ENCODE assay signal across 8 mouse cellular contexts in genomic region chr14:87463963-87464654, GRCm38 (mm10). TPM values are rescaled to one million over a fixed set of nuclear protein-coding genes. Genes with fewer than 3 reads are reported as not detected.
DNase-seq lines count a peak whose midpoint lies in the region; ATAC-seq and TF ChIP-seq lines count a peak whose summit lies in the region.

No protein-coding gene starts in this region.

- no peak overlapping the region for H3K9ac ChIP-seq in heart, postnatal 0 days (replicated peaks; ENCODE audit: low read depth, low read length)
- H3K9ac ChIP-seq in intestine, postnatal 0 days (ENCODE audit: low read depth, low read length): no peak overlapping the region
- H3K9ac ChIP-seq in midbrain, embryonic 14.5 days (replicated peaks; ENCODE audit: low read length): no peak overlapping the region

- H3K4me3 ChIP-seq in heart, postnatal 0 days (ENCODE audit: low read depth, low read length): no peak overlapping the region
- H3K4me3 ChIP-seq in intestine, postnatal 0 days (ENCODE audit: low read depth, low read length): no peak overlapping the region
- no peak overlapping the region for H3K4me3 ChIP-seq in midbrain, embryonic 14.5 days (replicated peaks; ENCODE audit: low read depth, low read length)
- H3K4me3 ChIP-seq in spleen, adult 2 months (ENCODE audit: extremely low read depth, insufficient read depth, insufficient read length): no peak overlapping the region

- no peak for TF ChIP-seq POLR2A in spleen, adult 2 months (IDR thresholded peaks at IDR 0.05; ENCODE audit: low read depth, low read length)

- no peaks in the 10 kb centered on the region for H3K27me3 ChIP-seq in heart, postnatal 0 days (ENCODE audit: control insufficient read depth, insufficient read depth, low read length)
- H3K27me3 ChIP-seq in intestine, postnatal 0 days (replicated peaks; ENCODE audit: control insufficient read depth, insufficient read depth, low read length): no peaks in the 10 kb centered on the region
- H3K27me3 ChIP-seq in midbrain, embryonic 14.5 days (ENCODE audit: control insufficient read depth, insufficient read depth, low read length): no peaks in the 10 kb centered on the region
- no peaks in the 10 kb centered on the region for H3K27me3 ChIP-seq in spleen, adult 2 months (ENCODE audit: control insufficient read depth, insufficient read depth, low read length)

- H3K27ac ChIP-seq in heart, postnatal 0 days (ENCODE audit: low read depth): no peak overlapping the region
- H3K27ac ChIP-seq in intestine, postnatal 0 days (ENCODE audit: low read depth, low read length): no peak overlapping the region
- H3K27ac ChIP-seq in midbrain, embryonic 14.5 days (replicated peaks; ENCODE audit: low read depth, low read length): peak overlapping the region; percentile 26; the same call in 1 of the 2 replicates
- no peak overlapping the region for H3K27ac ChIP-seq in spleen, adult 2 months (ENCODE audit: insufficient read depth, low read length)

- intact Hi-C loops in heart, postnatal 25 days (cut with DNase I): loop anchor here (5.0 to 10.0 kb wide), 2 partner anchors 811 to 1003 kb away; no protein-coding TSS in a partner anchor
- intact Hi-C loops in left cerebral cortex, postnatal 25 days (cut with DNase I): loop anchor here (1.0 to 10.0 kb wide), 4 partner anchors 811 to 1711 kb away; no protein-coding TSS in a partner anchor

- no peak for ATAC-seq in heart, postnatal 0 days (ENCODE audit: insufficient read depth, low read depth)
- peak; percentile 43; the same call in 1 of the 2 replicates for ATAC-seq in intestine, postnatal 0 days
- ATAC-seq in midbrain, embryonic 14.5 days (ENCODE audit: low FRiP score, low TSS enrichment): peak; percentile 53; the same call in 1 of the 2 replicates

- TF ChIP-seq EP300 in heart, postnatal 0 days (IDR thresholded peaks at IDR 0.05; ENCODE audit: low read depth): no peak

- peak; percentile 60 for DNase-seq in heart, postnatal 0 days (ENCODE audit: low spot score)
- DNase-seq in heart, postnatal 25 days (ENCODE audit: low spot score): no peak
- peak; percentile 87 to 92 for DNase-seq in cerebellum, postnatal 10 days
- peak; percentile 57 to 95 for DNase-seq in frontal cortex, adult 2 months (ENCODE audit: extremely low spot score in 1 of 2, low spot score in 1 of 2)
- peak; percentile 82 to 85 for DNase-seq in left cerebral cortex, postnatal 25 days (ENCODE audit: low spot score in 2 of 2)
- peak; percentile 93 for DNase-seq in midbrain, embryonic 14.5 days
- peak; percentile 8 to 58 for DNase-seq in spleen, adult 2 months (ENCODE audit: low read depth in 1 of 2, low spot score in 2 of 2)

- peak; percentile 89 for TF ChIP-seq CTCF in heart, postnatal 0 days (IDR thresholded peaks at IDR 0.05; ENCODE audit: low read depth)
- TF ChIP-seq CTCF in intestine, postnatal 0 days (IDR thresholded peaks at IDR 0.05; ENCODE audit: low read depth): peak; percentile 84
- TF ChIP-seq CTCF in spleen, adult 2 months (IDR thresholded peaks at IDR 0.05; ENCODE audit: extremely low read depth, insufficient read depth, insufficient read length, insufficient replicate concordance): peak; percentile 62; the same call in 1 of the 2 replicates

- WGBS in heart, postnatal 0 days: 30% methylated on average over 11 of the region's 11 CpGs
- WGBS in intestine, postnatal 0 days: 19% methylated on average over 11 of the region's 11 CpGs
- WGBS in midbrain, embryonic 14.5 days: 14% methylated on average over 11 of the region's 11 CpGs
- 42% methylated on average over 11 of the region's 11 CpGs for WGBS in spleen, adult 2 months

- 0 out of 2 replicates have a peak, but pooled peaks cover 5% of the 10 kb centered on the region for H3K36me3 ChIP-seq in heart, postnatal 0 days (replicated peaks; ENCODE audit: control insufficient read depth, insufficient read depth, low read length)
- no peaks in the 10 kb centered on the region for H3K36me3 ChIP-seq in intestine, postnatal 0 days (ENCODE audit: control insufficient read depth, insufficient read depth)
- no peaks in the 10 kb centered on the region for H3K36me3 ChIP-seq in midbrain, embryonic 14.5 days (ENCODE audit: control insufficient read depth, insufficient read depth, low read length)
- H3K36me3 ChIP-seq in spleen, adult 2 months (ENCODE audit: control insufficient read depth, insufficient read depth, low read length): no peaks in the 10 kb centered on the region

- no peak overlapping the region for H3K4me2 ChIP-seq in heart, postnatal 0 days (ENCODE audit: low read depth, low read length)
- no peak overlapping the region for H3K4me2 ChIP-seq in intestine, postnatal 0 days (replicated peaks; ENCODE audit: low read depth)
- H3K4me2 ChIP-seq in midbrain, embryonic 14.5 days (ENCODE audit: low read length): no peak overlapping the region

- no peaks in the 10 kb centered on the region for H3K4me1 ChIP-seq in heart, postnatal 0 days (ENCODE audit: control insufficient read depth, insufficient read depth)
- no peaks in the 10 kb centered on the region for H3K4me1 ChIP-seq in intestine, postnatal 0 days (replicated peaks; ENCODE audit: control insufficient read depth, insufficient read depth, low read length)
- peaks cover 3% of the 10 kb centered on the region; the same call in 1 of the 2 replicates for H3K4me1 ChIP-seq in midbrain, embryonic 14.5 days (ENCODE audit: control insufficient read depth, insufficient read depth, low read length)
- no peaks in the 10 kb centered on the region for H3K4me1 ChIP-seq in spleen, adult 2 months (ENCODE audit: control insufficient read depth, insufficient read depth, insufficient read length)

- no peaks in the 10 kb centered on the region for H3K9me3 ChIP-seq in heart, postnatal 0 days (replicated peaks; ENCODE audit: control insufficient read depth, low read length)
- H3K9me3 ChIP-seq in intestine, postnatal 0 days (ENCODE audit: control insufficient read depth): no peaks in the 10 kb centered on the region
- H3K9me3 ChIP-seq in midbrain, embryonic 14.5 days (ENCODE audit: control insufficient read depth, low read length): no peaks in the 10 kb centered on the region

RNA-seq across cellular contexts. Expression of gene Tdrd3, which starts 47.7 kb away (rescaled TPM):
- 13.4 and 22.4 TPM in 2 replicates for total RNA-seq in heart, postnatal 0 days (2014; rRNA removed; ENCODE audit: low replicate concordance)
- 13.8 and 14.5 TPM in 2 replicates for polyA plus RNA-seq in heart, postnatal 0 days (2015; fragmentation: Nextera tagmentation; extraction: Ambion mirVana)
- 10 to 100 TPM; 24.9 to 25.3 TPM for total RNA-seq in heart, postnatal 25 days (2021)
- 24.0 and 25.5 TPM in 2 replicates for polyA plus RNA-seq in frontal cortex, adult 2 months (2012; rRNA removed)
- polyA plus RNA-seq in intestine, postnatal 0 days (2015; fragmentation: Nextera tagmentation; extraction: Ambion mirVana): 8.6 and 8.7 TPM in 2 replicates
- total RNA-seq in left cerebral cortex, postnatal 25 days (2021): 10 to 100 TPM; 24.3 to 25.0 TPM
- 38.4 and 53.8 TPM in 2 replicates for polyA plus RNA-seq in midbrain, embryonic 14.5 days (2014; fragmentation: Nextera tagmentation; extraction: Ambion mirVana)
- polyA plus RNA-seq in spleen, adult 2 months (2012; rRNA removed): 0.73 and 1.2 TPM in 2 replicates
